Mouse (Mus musculus): ENCODE data around the gene Epdr1.

Gene Epdr1

DNA sequence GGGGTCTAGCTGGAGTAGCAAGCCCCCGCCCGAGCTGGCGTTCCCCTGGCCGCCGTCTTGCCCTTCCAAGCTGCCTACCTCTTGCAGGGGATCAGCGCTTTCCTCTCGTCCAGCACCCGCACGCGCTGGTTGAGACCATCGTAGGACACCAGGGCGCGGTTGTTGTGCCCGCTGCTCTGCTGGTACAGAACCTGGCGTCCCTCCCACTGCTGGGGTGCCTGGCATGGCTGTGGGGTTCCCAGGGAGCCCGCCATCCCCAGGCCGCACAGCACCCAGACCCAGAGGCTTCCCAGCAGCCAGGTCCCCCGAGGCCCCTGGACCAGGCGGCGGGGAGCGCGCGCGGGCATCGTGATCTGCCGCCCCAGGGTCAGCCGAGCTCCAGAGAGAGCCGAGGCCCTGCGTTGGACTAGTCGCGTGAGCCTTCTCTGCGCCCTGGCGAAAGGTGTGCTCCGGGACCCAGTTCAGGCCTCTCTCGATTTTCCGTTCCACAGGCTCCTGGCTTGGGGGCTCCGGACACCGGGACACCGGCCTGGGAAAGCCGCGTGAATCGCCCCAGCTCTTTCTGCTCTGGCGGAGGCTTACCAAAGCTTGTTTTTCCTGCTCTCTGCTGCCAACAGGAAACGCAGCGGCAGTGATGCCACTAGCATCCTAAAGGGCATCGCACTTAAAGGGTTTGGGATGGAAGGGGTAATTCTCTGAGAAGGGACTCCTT is at the start of gene Epdr1:
TSS of gene Epdr1 (minus strand) at position 712 of the 712 bp plus-strand sequence.
- DNase-seq (ENCODE audit: low spot score) = peak; percentile 86

DNA sequence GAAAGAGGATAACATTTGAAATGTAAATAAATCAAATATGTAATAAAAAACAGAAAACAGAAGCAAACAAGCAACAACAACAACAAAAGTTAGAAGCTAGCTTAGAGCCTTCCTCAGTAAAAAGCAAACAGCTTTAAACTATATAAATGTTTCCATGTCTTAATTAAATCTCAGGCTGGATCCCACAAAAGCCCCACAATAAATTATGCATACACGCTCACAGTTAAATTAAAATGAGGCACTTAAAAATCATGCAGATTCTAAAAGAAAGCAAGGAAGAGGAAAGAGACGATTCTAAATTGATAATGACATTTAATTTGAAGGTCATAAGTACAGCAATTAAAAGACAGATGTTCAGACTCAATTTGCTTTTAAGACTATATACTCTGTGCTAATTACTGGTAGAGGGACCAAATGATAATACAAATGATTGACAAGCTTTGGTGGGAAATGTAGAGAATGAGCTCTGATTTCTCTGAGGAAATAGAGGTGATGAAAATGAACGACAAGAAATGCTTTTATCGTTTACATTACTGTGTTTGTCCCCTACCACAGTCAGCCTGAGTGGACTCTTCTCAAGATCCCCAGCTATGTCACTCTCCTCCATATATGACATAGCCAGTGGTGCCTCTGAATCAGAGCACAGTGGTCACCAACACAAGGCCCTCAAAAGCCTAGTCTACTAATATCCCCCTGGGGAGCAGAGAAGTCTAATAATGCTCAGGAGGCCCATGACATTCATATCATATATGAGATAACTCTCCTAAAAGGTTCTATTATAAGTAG is 48.8 kb upstream of the Epdr1 start:
- no peak for DNase-seq (ENCODE audit: low spot score)

DNA sequence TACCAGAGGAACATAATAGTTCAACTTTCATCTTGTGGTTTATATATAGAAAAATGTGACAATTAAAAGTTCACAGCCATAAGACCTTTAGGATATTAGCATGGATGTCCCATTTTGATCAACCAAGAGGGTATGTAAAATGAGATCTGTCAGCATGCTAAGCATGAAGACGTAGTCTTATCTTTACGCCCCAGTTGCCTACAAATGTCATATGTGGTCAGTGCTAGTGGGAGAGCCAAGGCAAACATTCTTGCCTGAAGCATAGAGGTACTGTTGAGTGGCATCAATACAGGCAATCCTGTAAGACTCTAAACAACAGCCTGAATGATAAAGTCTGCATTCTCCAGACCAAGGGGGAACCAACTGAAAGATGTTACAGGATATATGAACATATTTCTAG is 32.7 kb upstream of the Epdr1 start:
- no peak for DNase-seq (ENCODE audit: low spot score)

DNA sequence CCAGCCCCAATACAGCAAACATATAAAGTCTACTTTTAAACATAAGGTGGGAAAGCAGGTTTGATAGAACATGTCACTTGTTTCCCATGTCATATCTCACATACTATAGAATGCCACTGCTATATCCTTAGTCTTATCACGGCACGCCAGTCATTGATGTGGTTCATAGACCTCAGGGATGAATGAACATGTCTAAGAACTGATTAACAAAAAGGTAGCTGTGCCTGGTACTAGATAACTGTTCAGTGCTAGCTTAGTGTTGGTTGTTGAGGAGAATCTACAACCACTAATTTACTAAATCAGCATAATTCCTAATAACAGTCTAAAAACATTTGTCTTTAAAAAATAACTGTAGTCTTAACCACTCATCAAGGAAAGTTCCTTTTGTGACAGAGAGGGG is 30.1 kb upstream of the Epdr1 start:
- no peak for DNase-seq (ENCODE audit: low spot score)

DNA sequence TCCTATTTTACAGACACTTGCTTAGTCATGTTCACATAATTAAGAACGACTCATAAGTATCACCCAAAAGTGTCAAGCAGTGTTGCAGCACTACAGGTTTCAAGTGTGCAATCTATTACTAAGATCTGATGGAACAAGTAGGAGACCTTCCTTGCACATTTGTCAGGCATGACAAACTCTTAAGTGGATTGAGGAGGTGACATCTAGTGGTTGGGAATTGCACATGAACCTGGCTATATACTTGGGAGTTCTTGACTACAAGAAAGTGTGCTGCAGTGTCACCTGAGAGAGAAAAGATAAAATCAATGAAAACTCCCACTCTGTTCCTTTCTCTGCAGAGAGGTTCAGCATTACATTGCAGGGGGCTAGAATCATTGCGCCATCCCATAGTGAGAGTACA is 24.5 kb upstream of the Epdr1 start:
- DNase-seq (ENCODE audit: low spot score) = peak; percentile 31

DNA sequence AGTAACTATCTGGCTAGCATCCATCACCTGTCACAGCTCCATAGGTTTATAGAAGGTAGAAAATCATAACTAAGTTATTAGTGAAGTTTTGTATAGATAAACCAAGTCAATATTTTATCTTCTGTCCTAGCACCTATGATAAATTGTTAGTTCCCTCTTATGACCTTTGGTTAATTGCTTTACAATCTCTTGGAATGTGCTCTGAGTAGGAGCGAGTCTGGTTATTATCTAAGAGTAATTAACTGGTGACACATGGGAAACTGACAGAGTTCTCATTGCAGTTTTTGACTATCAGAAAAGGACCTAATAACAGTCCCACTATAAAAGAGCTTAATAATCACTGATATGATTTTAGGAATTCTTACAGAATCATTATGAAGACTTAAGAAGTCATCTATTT is 23.8 kb upstream of the Epdr1 start:
- no peak for DNase-seq (ENCODE audit: low spot score)

DNA sequence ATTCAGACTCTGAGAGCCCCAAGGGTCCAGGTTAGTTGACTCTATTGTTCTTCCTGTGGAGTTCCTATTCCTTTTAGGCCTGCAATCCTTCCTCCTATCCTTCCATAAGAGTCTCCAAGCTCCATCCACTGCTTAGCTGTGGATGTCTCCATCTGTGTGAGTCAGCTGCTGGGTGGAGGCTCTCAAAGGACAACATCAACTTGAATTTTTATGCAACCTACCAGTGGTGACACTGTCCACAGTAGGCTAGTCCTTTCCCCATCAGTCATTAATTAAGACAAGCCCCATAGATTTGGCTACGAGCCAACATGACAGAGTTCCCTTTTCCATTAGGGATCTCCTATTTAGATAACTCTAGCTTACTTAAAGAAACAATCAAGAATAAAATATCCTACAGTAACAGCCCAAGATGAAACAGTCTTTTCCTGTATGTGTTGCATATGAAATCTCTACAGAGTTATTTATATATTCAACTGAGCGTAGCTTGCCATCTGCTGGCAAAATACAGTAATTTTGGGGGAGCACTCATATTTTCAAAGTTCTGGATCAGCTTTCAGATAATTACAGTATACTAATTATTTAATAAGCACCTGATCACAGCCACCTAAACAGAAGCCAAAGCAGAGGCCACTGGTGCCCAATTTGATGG is 20.6 kb upstream of the Epdr1 start:
- DNase-seq (ENCODE audit: low spot score) = no peak

DNA sequence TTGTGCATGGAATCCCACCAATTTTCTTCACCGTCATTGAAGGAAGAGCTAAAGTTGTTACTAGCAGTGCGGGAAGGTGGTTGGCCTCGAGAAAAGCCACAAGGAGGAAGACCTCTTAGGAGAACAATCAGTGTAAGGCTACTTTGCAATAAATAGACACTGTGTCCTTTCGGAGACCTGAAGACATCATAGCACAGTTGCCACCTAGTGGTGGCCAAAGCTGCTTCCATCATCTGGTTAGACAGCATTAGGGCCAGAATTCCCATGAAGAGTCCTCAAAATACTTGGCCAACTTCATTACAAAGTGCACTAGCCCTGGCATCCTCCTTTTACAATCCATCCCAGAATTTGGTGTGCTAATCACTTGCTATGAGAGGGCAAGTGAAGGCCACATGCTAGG is 16.4 kb upstream of the Epdr1 start:
- peak; percentile 48 for DNase-seq (ENCODE audit: low spot score)

DNA sequence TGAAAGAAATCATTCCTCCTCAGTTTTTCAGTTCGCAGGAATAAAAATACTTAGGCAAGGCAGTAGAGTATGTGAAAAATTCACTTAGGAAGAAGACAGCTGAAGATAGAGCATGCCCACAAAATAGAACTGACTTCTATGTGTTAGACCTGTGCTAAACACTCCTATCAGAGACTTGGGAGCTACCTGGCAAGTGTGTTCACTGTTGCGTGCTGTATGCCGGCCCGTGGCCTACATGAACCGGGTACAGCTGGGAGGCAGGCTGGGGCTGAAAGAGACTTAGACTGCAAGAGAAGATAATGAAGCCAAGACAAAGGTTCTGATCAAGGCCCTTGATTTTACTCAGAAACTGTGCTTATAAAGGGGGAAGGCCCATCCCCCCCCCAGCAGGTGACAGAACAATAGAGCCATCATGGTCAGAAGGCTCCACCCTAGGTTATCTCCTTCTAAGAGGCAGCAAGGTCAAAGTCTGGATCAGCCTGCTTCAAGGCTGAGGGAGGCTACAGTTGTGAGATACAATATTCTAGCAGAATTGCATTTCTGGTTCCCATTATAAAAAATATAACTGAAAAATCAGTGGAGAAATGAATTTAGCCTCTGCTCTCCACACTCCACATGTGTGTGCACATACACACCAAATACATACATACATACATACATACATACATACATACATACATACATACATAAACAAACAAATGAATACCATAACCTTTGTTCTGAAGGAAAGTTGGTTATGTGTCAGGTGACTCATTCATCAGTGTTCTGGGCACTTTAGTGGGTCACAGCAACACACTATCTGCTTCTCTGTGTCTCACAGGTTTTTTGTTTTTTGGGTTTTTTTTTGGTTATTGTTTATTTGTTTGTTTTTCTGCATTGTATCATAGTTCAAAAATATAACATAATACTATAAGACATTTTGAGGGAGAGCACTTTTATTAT is 11.3 kb upstream of the Epdr1 start:
- DNase-seq (ENCODE audit: low spot score) = no peak

DNA sequence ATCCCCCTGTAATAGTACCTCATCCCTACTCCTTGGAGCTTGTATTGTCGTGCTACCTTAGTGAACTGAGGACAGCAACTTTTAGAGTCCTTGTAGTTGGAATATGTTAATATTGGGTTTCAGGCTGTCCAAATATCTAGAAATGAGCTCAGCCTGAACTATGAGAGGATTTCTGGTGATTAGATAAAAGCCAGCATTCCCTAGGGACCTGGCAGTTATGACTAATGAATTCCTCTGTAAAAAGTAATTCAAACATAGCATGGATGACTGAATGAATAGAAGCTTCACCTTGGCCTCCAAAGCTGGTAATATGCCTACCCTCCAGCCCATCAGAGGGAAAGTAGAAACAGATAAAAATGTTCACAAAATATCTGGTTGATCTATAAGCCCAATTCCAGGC is 6.7 kb upstream of the Epdr1 start:
- no peak for DNase-seq (ENCODE audit: low spot score)

DNA sequence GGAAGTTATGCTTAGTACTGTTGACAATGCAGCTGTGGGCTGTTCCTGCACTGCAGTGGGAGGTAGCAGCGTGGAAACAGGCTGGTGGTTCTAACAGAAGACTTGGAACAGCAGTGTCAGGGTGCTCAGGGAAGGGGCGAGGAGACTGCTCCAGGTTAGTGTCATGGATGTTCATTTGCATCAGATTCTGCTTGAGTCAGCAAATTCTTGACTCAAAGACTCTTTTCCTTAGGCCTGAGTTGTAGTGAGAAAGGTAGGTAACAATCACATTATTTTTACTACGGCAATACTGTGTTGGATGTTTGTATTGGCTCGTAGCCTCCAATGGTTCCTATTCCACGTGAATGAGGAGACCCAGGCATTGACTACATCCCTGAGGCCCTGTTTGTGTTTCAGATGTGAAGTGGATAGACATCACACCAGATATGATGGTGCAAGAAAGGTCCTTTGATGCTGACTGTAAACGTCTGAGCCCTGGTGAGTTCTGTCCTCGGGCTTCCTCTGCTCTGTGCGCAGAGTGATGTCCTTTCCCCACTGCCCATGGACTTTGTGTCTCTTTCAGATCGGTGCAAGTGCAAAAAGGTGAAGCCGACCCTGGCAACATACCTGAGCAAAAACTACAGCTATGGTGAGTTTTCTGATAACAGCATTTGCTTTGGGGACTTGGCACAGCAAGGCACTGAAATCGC is 5.0 kb upstream of the Epdr1 start:
- DNase-seq (ENCODE audit: low spot score) = no peak

DNA sequence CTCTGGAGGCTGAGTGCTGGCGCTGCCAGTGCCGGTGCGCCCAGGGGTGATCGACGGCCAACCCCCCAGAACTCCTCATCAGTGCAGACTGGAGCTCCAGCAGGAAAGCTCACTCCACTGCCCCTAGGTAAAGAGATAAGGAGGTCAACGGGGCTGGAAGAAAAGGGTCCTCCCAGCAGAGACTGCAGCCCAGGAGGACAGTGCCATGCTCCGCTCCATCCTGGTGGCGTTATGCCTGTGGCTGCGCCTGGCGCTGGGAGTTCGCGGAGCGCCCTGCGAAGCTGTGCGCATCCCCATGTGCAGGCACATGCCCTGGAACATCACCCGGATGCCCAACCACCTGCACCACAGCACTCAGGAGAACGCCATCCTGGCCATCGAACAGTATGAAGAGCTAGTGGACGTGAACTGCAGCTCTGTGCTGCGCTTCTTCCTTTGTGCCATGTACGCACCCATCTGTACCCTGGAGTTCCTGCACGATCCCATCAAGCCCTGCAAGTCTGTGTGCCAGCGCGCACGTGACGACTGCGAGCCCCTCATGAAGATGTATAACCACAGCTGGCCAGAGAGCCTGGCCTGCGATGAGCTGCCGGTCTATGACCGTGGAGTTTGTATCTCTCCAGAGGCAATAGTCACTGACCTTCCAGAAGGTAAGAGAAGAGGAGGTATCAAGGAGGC is 3.6 kb upstream of the Epdr1 start:
- peak; percentile 28 for DNase-seq (ENCODE audit: low spot score)

DNA sequence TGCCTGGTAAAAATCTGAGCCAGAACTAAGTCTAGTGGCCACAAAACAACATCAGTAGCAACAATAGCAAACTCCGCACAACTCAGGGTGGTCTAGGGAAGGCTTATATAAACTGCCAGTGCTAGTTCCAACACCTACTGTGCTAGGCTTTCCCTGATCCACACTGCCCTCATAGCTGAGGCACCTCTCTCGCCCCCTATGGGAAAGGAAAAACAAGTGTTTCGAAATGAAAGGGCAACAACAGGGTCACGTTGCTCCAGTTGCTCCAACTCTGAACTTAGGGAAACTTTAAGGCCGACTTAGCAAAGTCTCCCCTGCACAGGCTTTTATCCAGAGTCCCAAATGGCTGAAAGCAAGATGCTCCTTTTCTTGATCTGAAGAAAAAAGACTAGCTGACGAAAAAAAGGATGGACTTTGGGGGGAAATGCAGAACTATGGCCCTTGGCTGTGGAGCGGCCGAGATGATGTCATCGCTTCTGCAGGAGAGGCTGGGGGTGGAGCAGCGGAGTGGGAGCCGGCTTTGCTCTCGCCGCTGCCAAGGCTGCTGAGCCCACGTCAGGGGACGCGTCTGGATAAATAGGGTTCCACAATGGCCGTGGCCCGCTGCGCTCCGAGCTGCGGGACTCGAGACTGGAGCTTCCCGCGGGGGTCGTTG is 3.0 kb upstream of the Epdr1 start, which contains the start of gene Sfrp4:
TSS of gene Sfrp4 (plus strand) at position 532 of the 655 bp plus-strand sequence.
- DNase-seq (ENCODE audit: low spot score) = peak; percentile 71

DNA sequence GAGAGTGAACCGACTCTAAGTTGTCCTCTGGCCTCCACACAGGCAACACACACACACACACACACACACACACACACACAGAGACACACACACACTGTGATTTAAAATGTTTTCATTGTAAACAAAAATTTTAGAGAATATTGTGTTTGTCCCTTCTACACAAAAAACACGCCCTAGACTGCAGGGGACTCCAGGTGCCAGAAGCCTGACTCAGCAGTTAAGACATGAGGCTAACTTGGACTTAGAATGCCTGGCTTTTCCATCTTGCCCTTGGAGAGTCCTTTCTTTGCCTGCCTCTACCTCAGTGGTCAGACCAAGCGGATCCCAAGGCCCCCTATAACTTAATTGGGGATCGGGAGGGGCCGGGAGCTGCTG is 899 bp downstream of the Epdr1 start:
- DNase-seq (ENCODE audit: low spot score) = peak; percentile 58

DNA sequence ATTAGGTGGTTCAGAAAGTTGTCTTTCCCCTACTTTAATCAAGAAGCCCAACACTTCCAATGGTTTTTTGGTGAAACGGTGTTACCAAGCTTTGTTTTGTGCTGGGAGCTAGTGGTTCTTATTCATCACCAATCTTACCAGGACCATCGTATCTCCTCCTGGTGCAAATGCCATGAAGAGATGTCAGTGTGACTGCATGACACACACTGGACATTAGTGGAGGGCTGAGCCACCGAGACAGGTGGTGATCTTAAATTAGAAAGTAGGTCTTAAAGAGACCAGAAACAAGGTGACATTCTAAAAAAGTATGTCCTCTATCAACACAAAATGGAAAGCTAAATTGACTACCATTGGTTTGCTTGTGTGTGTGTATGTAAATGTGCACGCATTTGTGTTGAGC is 1.6 kb downstream of the Epdr1 start:
- no peak for DNase-seq (ENCODE audit: low spot score)

DNA sequence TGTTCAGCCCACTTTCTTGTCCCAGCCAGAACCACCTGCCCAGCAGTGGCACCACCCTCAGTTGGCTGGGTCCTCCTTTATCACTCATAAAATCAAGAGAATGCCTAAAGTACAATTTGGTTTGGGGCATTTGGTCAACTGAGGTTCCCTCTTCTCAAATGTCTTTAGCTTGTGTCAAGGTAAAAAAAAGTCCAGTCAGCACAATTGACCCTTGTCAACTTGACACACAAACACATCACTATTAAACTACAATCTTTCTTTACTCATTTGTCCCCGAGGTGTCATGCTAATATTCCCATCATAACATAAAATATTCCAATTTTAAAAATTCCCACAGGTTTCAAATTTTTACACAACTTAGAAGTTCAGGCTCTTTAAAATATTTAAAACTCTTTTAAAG is 5.4 kb downstream of the Epdr1 start:
- DNase-seq (ENCODE audit: low spot score) = no peak

DNA sequence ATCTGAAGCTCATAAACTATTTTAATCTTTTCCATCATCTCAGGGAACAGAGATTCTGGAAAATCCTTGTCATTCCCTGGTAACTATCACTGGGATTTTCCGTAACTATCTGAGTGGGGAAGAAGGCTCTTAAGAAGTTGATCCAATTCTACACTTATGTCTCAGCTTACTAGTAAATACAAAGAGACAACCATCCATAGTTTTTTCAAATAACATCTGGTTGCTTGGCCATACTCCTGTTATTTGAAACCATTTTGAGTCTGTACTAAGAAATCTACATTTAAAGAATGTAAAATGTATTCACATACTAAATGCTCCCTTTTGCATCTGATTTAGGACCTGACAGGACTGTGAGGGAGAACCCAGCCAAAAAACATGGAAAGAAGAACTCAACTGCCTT is 6.3 kb downstream of the Epdr1 start:
- DNase-seq (ENCODE audit: low spot score) = no peak

DNA sequence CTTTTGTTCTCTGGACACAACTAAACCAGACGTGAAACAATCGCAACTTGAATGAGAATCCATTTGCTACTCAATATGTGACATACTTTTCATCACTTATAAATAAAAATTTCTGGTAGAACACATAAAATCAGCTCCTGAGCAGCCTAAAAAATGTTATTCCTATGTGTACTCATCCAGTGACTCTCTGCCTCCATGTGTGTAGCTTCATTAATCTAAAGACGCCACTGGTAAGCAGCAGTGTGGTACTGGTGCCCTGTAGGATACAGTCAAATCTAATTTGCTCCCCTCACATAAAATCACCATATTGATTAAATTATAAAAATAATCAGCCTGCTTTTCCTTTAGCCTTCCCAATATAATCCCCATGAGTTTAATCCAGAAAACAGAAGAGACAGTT is 6.8 kb downstream of the Epdr1 start:
- DNase-seq (ENCODE audit: low spot score) = no peak

DNA sequence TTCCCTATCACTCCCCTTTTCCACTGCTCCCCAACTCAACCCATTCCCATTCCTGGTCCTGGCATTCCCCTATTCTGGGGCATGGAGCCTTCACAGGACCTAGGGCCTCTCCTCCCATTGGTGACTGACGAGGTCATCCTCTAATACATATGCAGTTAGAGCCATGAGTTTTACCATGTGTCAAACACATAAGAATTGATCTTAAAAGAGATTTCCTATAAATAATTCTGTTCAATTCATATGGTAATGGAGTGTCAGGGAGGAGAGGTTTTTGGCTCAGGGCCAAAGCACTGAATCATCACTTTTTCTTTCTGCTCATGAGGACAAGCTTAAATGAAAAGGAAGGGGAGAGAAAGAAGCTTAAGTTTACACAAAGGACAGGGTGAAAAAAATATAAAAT is 7.4 kb downstream of the Epdr1 start:
- DNase-seq (ENCODE audit: low spot score) = peak; percentile 26

DNA sequence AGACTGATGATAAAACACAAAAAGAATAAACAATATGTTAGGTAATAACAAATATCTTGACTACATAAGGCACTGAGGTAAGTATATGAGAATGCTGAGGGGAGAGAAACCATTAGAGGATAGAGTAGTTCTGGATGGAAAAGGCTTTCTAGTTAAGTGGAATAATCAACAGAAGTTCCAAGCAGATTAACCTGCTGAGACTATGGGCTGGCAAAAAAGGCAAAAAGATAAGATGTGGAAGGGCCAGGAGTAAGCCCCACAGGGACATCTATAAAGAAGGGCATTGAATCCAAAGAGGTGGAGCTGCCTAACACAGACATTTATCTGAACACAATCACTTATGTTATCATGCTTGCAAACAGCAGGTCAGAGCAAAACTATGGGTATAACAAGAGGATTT is 11.6 kb downstream of the Epdr1 start:
- DNase-seq (ENCODE audit: low spot score) = no peak

Measured in embryo, embryonic 10.5 days (tissue).